Mouse (Mus musculus) stomach, embryonic 15.5 days (tissue): ENCODE measurements around the gene Rock2. TPM values are rescaled to one million over a fixed set of nuclear protein-coding genes. Genes with fewer than 3 reads are reported as not detected.
"Not testable (repeated sequence)": the region's sequence is repeated elsewhere in the genome, so short reads cannot be mapped to it uniquely, and the experiment has no call there.

Source experiments
- ATAC-seq: fragments of 200-750 bp; cut with Nextera tagmentation; 2 replicates; pipeline ENCODE4 v1.8.0; 2017; ENCODE audit warnings: low read depth, moderate number of reproducible peaks, moderate TSS enrichment; ENCODE audit not compliant: insufficient read depth, low FRiP score
- H3K27ac ChIP-seq: fragments of 300-500 bp; sonication (generic); 2 replicates; pipeline ENCODE4 v1.5.1; 2015; ENCODE audit warnings: mild to moderate bottlenecking, inconsistent platforms
- H3K27me3 ChIP-seq: fragments of 300-500 bp; sonication (generic); replicated peaks from 2 replicates; pipeline ENCODE4 v1.6.1; 2015; ENCODE audit warnings: inconsistent platforms
- H3K36me3 ChIP-seq: fragments of 300-500 bp; sonication (generic); 2 replicates; pipeline ENCODE4 v1.6.1; 2015; ENCODE audit warnings: inconsistent platforms
- H3K4me1 ChIP-seq: fragments of 300-500 bp; sonication (generic); 2 replicates; pipeline ENCODE4 v1.6.1; 2015; ENCODE audit warnings: inconsistent platforms
- H3K4me2 ChIP-seq: fragments of 300-500 bp; sonication (generic); 2 replicates; pipeline ENCODE4 v1.6.1; 2015; ENCODE audit warnings: mild to moderate bottlenecking, inconsistent platforms
- H3K4me3 ChIP-seq: fragments of 300-500 bp; sonication (generic); replicated peaks from 2 replicates; pipeline ENCODE4 v1.5.1; 2015; ENCODE audit warnings: inconsistent platforms
- H3K9ac ChIP-seq: fragments of 300-500 bp; sonication (generic); 2 replicates; pipeline ENCODE4 v1.6.1; 2015; ENCODE audit warnings: inconsistent platforms
- H3K9me3 ChIP-seq: fragments of 300-500 bp; sonication (generic); 2 replicates; pipeline ENCODE4 v1.6.1; 2016; ENCODE audit warnings: inconsistent platforms
- WGBS: fragments of 180-500 bp; shearing (Covaris S2); methylation state at CpG from one replicate; pipeline ENCODE4 v1.1.7; 2015; 5-methylcytosine and 5-hydroxymethylcytosine counted together
- polyA plus RNA-seq: library from polyadenylated mRNA; unstranded; fragments of >200 nt; fragmentation: Nextera tagmentation; extraction: Ambion mirVana; gene quantifications from 2 replicates; pipeline ENCODE4 v1.2.1, GENCODE M21; 2015

Rock2 gene
- polyA plus RNA-seq, 1 experiment from 2014 or later = 20.5 TPM

GRCm38 (mm10) chr12:17015711-17016110 lies 121.0 kb downstream of the Rock2 start:
- Histone ChIP-seq H3K4me3 (no peak overlapping the region), H3K27ac (no peak overlapping the region), H3K9me3 (no peaks in the 10 kb centered on the region), H3K36me3 (no peaks in the 10 kb centered on the region), H3K9ac (no peak overlapping the region), H3K4me2 (no peak overlapping the region), H3K4me1 (no peaks in the 10 kb centered on the region), H3K27me3 (no peaks in the 10 kb centered on the region)
- WGBS = 63% methylated on average over 2 of the region's 2 CpGs
- no peak for ATAC-seq

GRCm38 (mm10) chr12:17018468-17018867 lies 123.8 kb downstream of the Rock2 start:
- WGBS = 31% methylated on average over 4 of the region's 4 CpGs
- no peak for ATAC-seq
- H3K4me2 ChIP-seq = no peak overlapping the region
- no peaks in the 10 kb centered on the region for H3K4me1 ChIP-seq
- no peak overlapping the region for H3K4me3 ChIP-seq
- no peaks in the 10 kb centered on the region for H3K27me3 ChIP-seq
- H3K9me3 ChIP-seq = no peaks in the 10 kb centered on the region
- no peak overlapping the region for H3K27ac ChIP-seq
- no peaks in the 10 kb centered on the region for H3K36me3 ChIP-seq
- no peak overlapping the region for H3K9ac ChIP-seq

- not testable (repeated sequence) for H3K36me3 ChIP-seq, H3K4me2 ChIP-seq, H3K9ac ChIP-seq, H3K4me3 ChIP-seq, H3K4me1 ChIP-seq, ATAC-seq, H3K9me3 ChIP-seq, H3K27me3 ChIP-seq, H3K27ac ChIP-seq
- 76% methylated on average over 4 of the region's 4 CpGs for WGBS
These were observed 126.4 kb downstream of the Rock2 start for GRCm38 (mm10) chr12:17021125-17021524.

GRCm38 (mm10) chr12:17022145-17022544 lies 127.5 kb downstream of the Rock2 start:
- H3K9me3 ChIP-seq = no peaks in the 10 kb centered on the region
- H3K4me1 ChIP-seq = no peaks in the 10 kb centered on the region
- no peaks in the 10 kb centered on the region for H3K27me3 ChIP-seq
- no peak for ATAC-seq
- H3K4me3 ChIP-seq = no peak overlapping the region
- H3K36me3 ChIP-seq = no peaks in the 10 kb centered on the region
- WGBS = 86% methylated on average over 4 of the region's 4 CpGs
- H3K4me2 ChIP-seq = no peak overlapping the region
- H3K27ac ChIP-seq = no peak overlapping the region
- no peak overlapping the region for H3K9ac ChIP-seq

GRCm38 (mm10) chr12:17024554-17025110 lies 129.9 kb downstream of the Rock2 start:
- WGBS = 88% methylated on average over 6 of the region's 6 CpGs
- ATAC-seq = no peak
- H3K27ac ChIP-seq = no peak overlapping the region

GRCm38 (mm10) chr12:17032694-17033463 lies 138.2 kb downstream of the Rock2 start:
- H3K9me3 ChIP-seq = no peaks in the 10 kb centered on the region
- no peaks in the 10 kb centered on the region for H3K27me3 ChIP-seq
- H3K4me3 ChIP-seq = no peak overlapping the region
- WGBS = 39% methylated on average over 13 of the region's 13 CpGs
- H3K9ac ChIP-seq = no peak overlapping the region
- H3K27ac ChIP-seq = no peak overlapping the region
- H3K4me1 ChIP-seq = no peaks in the 10 kb centered on the region
- H3K4me2 ChIP-seq = no peak overlapping the region
- no peaks in the 10 kb centered on the region for H3K36me3 ChIP-seq
- ATAC-seq = no peak

More at GRCm38 (mm10) chr12:17024554-17025110, 129.9 kb downstream of the Rock2 start:
- Histone ChIP-seq H3K9me3 (no peaks in the 10 kb centered on the region), H3K9ac (no peak overlapping the region), H3K27me3 (no peaks in the 10 kb centered on the region), H3K36me3 (no peaks in the 10 kb centered on the region), H3K4me2 (no peak overlapping the region), H3K4me1 (no peaks in the 10 kb centered on the region), H3K4me3 (no peak overlapping the region)

GRCm38 (mm10) chr12:17033464-17033841 lies 138.8 kb downstream of the Rock2 start:
- WGBS = 64% methylated on average over 9 of the region's 9 CpGs
- no peaks in the 10 kb centered on the region for H3K27me3 ChIP-seq
- H3K4me2 ChIP-seq = no peak overlapping the region
- ATAC-seq = no peak
- H3K9me3 ChIP-seq = no peaks in the 10 kb centered on the region
- no peak overlapping the region for H3K27ac ChIP-seq
- no peaks in the 10 kb centered on the region for H3K4me1 ChIP-seq
- H3K36me3 ChIP-seq = no peaks in the 10 kb centered on the region
- H3K9ac ChIP-seq = no peak overlapping the region
- H3K4me3 ChIP-seq = no peak overlapping the region

- H3K4me2 ChIP-seq = no peak overlapping the region
- no peaks in the 10 kb centered on the region for H3K4me1 ChIP-seq
- 82% methylated on average over 5 of the region's 5 CpGs for WGBS
- H3K27me3 ChIP-seq = no peaks in the 10 kb centered on the region
- H3K36me3 ChIP-seq = no peaks in the 10 kb centered on the region
- no peak overlapping the region for H3K27ac ChIP-seq
- H3K9me3 ChIP-seq = no peaks in the 10 kb centered on the region
- no peak overlapping the region for H3K4me3 ChIP-seq
- no peak overlapping the region for H3K9ac ChIP-seq
- ATAC-seq = no peak
These were observed 140.0 kb downstream of the Rock2 start for GRCm38 (mm10) chr12:17034671-17035070.

- no peaks in the 10 kb centered on the region for H3K4me1 ChIP-seq
- no peaks in the 10 kb centered on the region for H3K36me3 ChIP-seq
- no peak overlapping the region for H3K4me3 ChIP-seq
- no peak overlapping the region for H3K27ac ChIP-seq
- no peaks in the 10 kb centered on the region for H3K9me3 ChIP-seq
- H3K27me3 ChIP-seq = no peaks in the 10 kb centered on the region
- no peak for ATAC-seq
- 65% methylated on average over 2 of the region's 2 CpGs for WGBS
- H3K4me2 ChIP-seq = no peak overlapping the region
- H3K9ac ChIP-seq = no peak overlapping the region
These were observed 140.4 kb downstream of the Rock2 start for GRCm38 (mm10) chr12:17035128-17035527.

GRCm38 (mm10) chr12:17036532-17036931 lies 141.8 kb downstream of the Rock2 start:
- no peak overlapping the region for H3K4me2 ChIP-seq
- H3K9ac ChIP-seq = no peak overlapping the region
- WGBS = 63% methylated on average over 9 of the region's 9 CpGs
- H3K27me3 ChIP-seq = no peaks in the 10 kb centered on the region
- H3K36me3 ChIP-seq = no peaks in the 10 kb centered on the region
- no peaks in the 10 kb centered on the region for H3K4me1 ChIP-seq
- no peak overlapping the region for H3K27ac ChIP-seq
- no peak overlapping the region for H3K4me3 ChIP-seq
- H3K9me3 ChIP-seq = no peaks in the 10 kb centered on the region
- no peak for ATAC-seq

- Histone ChIP-seq H3K4me1 (no peaks in the 10 kb centered on the region), H3K4me3 (no peak overlapping the region), H3K4me2 (peak overlapping the region; percentile 8; the same call in 1 of the 2 replicates), H3K9ac (no peak overlapping the region), H3K9me3 (no peaks in the 10 kb centered on the region), H3K27ac (no peak overlapping the region), H3K27me3 (no peaks in the 10 kb centered on the region), H3K36me3 (no peaks in the 10 kb centered on the region)
- 64% methylated on average over 14 of the region's 14 CpGs for WGBS
- ATAC-seq = no peak
These were observed 142.4 kb downstream of the Rock2 start for GRCm38 (mm10) chr12:17037053-17037610.
